Mouse (Mus musculus): ENCODE measurements at regions not wholly inside any gene's neighbourhood (a gene's known extent, or its start where the extent isn't known, plus 50 kb on each side); places are given as distances from the start of the nearest gene placed in this dataset. TPM values are rescaled to one million over a fixed set of nuclear protein-coding genes. Genes with fewer than 3 reads are reported as not detected.

DNA sequence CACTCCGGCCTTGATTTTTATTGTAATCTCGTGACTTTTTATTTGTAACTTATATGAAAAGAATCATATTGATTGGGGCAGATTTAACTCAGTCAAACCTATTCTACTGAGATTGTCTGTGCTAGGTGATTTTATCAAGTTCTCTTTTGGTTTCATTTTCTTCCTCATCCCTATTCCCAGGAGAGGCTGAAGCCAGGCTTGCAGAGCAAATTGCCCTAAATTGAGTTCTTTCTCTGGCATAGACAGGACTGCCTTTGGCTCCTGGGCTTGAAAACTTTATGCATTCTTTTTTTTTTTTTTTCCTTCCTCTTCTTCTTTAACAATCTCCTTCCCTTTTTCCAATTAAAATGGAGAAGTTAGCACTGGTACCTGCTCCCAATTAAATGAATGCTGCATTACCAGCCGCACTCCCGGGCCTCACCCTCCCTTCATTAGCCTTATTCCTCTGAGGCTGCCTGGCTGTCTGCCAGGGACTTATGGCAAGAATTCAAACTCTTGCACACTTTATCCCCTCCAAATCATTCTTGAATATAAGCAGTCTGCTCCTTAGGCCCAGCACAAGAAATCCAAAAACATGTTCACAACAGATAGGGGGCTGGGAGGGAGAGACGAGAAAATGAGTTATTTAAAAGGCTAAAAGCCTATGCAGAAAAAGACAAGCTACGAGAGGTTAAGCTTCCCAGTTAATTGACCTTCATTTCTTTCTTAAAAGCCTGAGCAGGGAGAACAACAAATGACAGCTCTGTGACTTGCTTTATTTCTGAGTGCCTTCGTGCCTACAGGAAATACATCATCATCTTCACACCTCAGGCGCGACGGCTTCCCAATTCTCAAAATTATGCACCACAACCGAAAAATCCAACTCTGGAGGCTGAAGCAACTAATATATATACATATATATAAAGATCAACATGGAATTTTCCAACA is 476.8 kb upstream of the Mms22l start:
- H3K9ac ChIP-seq = no peak overlapping the region
- H3K27ac ChIP-seq = no peak overlapping the region
- ATAC-seq (ENCODE audit: low read depth) = no peak
- H3K4me2 ChIP-seq = no peak overlapping the region
- H3K27me3 ChIP-seq = no peaks in the 10 kb centered on the region
- no peaks in the 10 kb centered on the region for H3K36me3 ChIP-seq
- no peak overlapping the region for H3K4me3 ChIP-seq (replicated peaks)
- H3K4me1 ChIP-seq (replicated peaks) = no peaks in the 10 kb centered on the region
- 70% methylated on average over 11 of the region's 11 CpGs for WGBS (ENCODE audit: insufficient replicate concordance)
- no peaks in the 10 kb centered on the region for H3K9me3 ChIP-seq (replicated peaks)
- no peak for DNase-seq

Small RNAs in the stretch of these regions (microRNA-seq; reads per million reads assigned to microRNA genes)
- gene Gm25978 = not detected

Data from liver, embryonic 13.5 days (tissue).